Mouse (Mus musculus) lung, adult 2 months (tissue): ENCODE data around the gene 1700010B08Rik.

ENCODE experiments used
- CTCF ChIP-seq: fragments of 200-500 bp; IDR thresholded peaks from 2 replicates; pipeline ENCODE4 v1.5.1; 2011; ENCODE audit warnings: mild to moderate bottlenecking, low read length, control low read depth; ENCODE audit not compliant: insufficient read depth
- POLR2A ChIP-seq: fragments of 200-500 bp; IDR thresholded peaks from 2 replicates; pipeline ENCODE4 v1.6.1; 2011; ENCODE audit warnings: low read depth, mild to moderate bottlenecking, control low read depth, low read length, borderline replicate concordance; ENCODE audit errors: extremely low read depth

GRCm38 (mm10) chr2:173682773-173683172, 36.4 kb upstream of the 1700010B08Rik start:
- TF ChIP-seq CTCF (no peak), POLR2A (no peak)
